Mouse (Mus musculus) retina, embryonic 14.5 days (tissue): Measurements from ENCODE around the gene Vmn2r46.
"Not testable (repeated sequence)": the region's sequence is repeated elsewhere in the genome, so short reads cannot be mapped to it uniquely, and the experiment has no call there.

Experiments used
- DNase-seq: peaks from one replicate; pipeline ENCODE4 v3.0.0-alpha.2; 2015; ENCODE audit warnings: low spot score

The Vmn2r46 gene

GRCm38 (mm10) chr7:9770471-9770870 lies at the start of gene Vmn2r46:
Vmn2r46 (minus strand) TSS chr7:9770571.
- DNase-seq, result not testable (repeated sequence)
